Mouse (Mus musculus) ES-E14 (cell line): ENCODE measurements around the gene Hist1h2bh. TPM values are rescaled to one million over a fixed set of nuclear protein-coding genes. Genes with fewer than 3 reads are reported as not detected.
"Not testable (repeated sequence)": the region's sequence is repeated elsewhere in the genome, so short reads cannot be mapped to it uniquely, and the experiment has no call there.

Experiments used
- DNase-seq: peaks from one replicate; pipeline ENCODE4 v3.0.0-alpha.2; 2013; ENCODE audit warnings: low read depth, low spot score
- H3K27ac ChIP-seq: 2 replicates; pipeline ENCODE4 v1.5.1; 2012; ENCODE audit warnings: low read depth, mild to moderate bottlenecking, low read length, moderate library complexity, mixed read lengths; ENCODE audit not compliant: poor library complexity, insufficient read depth, severe bottlenecking
- H3K36me3 ChIP-seq: 2 replicates; pipeline ENCODE4 v1.6.1; 2012; ENCODE audit warnings: mild to moderate bottlenecking, low read length, moderate library complexity, mixed read lengths; ENCODE audit not compliant: control insufficient read depth, poor library complexity, insufficient read depth, severe bottlenecking
- H3K4me1 ChIP-seq, 2 experiments: fragments of 150-350 bp in 1 of 2; sonication (generic) in 1 of 2; 2 replicates each; pipeline ENCODE4 v1.6.1; 2012; ENCODE audit warnings: low read length in 2 of 2, mild to moderate bottlenecking in 1 of 2, mixed read lengths in 1 of 2; ENCODE audit not compliant: control insufficient read depth in 2 of 2, insufficient read depth in 2 of 2, poor library complexity in 1 of 2
- H3K4me3 ChIP-seq, 2 experiments: fragments of 150-350 bp in 1 of 2; sonication (generic) in 1 of 2; 2 replicates each; pipeline ENCODE4 v1.5.1; 2012; ENCODE audit warnings: low read length in 2 of 2, low read depth in 1 of 2, mild to moderate bottlenecking in 1 of 2, mixed read lengths in 1 of 2; ENCODE audit not compliant: insufficient read depth in 1 of 2, poor library complexity in 1 of 2, severe bottlenecking in 1 of 2
- H3K9ac ChIP-seq: 2 replicates; pipeline ENCODE4 v1.6.1; 2012; ENCODE audit warnings: low read depth, mild to moderate bottlenecking, low read length, mixed read lengths; ENCODE audit not compliant: poor library complexity, insufficient read depth, severe bottlenecking
- H3K9me3 ChIP-seq: fragments of 150-350 bp; sonication (generic); 2 replicates; pipeline ENCODE4 v1.6.1; 2012; ENCODE audit warnings: low read depth, mild to moderate bottlenecking, low read length; ENCODE audit not compliant: control insufficient read depth, insufficient read depth
- CHD2 ChIP-seq: IDR thresholded peaks from 2 replicates; pipeline ENCODE4 v1.6.1; 2014; ENCODE audit warnings: mild to moderate bottlenecking, low read depth, low read length, inconsistent platforms
- HCFC1 ChIP-seq: IDR thresholded peaks from 2 replicates; pipeline ENCODE4 v1.6.1; 2012; ENCODE audit warnings: low read length, inconsistent platforms, borderline replicate concordance; ENCODE audit not compliant: insufficient read depth
- MAFK ChIP-seq: IDR thresholded peaks from 2 replicates; pipeline ENCODE4 v1.6.1; 2014; ENCODE audit warnings: mild to moderate bottlenecking, low read depth, low read length, inconsistent platforms; ENCODE audit not compliant: insufficient read depth
- ZC3H11A ChIP-seq: IDR thresholded peaks from 2 replicates; pipeline ENCODE4 v1.6.1; 2012; ENCODE audit warnings: low read depth, mild to moderate bottlenecking, inconsistent platforms, low read length, borderline replicate concordance
- ZNF384 ChIP-seq: IDR thresholded peaks from 2 replicates; pipeline ENCODE4 v1.6.1; 2012; ENCODE audit warnings: low read depth, low read length, inconsistent platforms
- in situ Hi-C, 2 experiments: fragments of 600-800 bp; cut with MboI; formaldehyde crosslinking; loops; one replicate each; pipeline ENCODE4 v1.15.1; 2025; ENCODE audit warnings: low sequenced_read_pairs in 2 of 2, inconsistent platforms in 1 of 2; ENCODE audit not compliant: unreplicated experiment in 2 of 2
- total RNA-seq: library from RNA; depleted of rRNA; stranded (reverse); fragments of 300-350 nt; gene quantifications from 2 replicates; pipeline ENCODE4 v1.2.3, GENCODE M21; 2012

Hist1h2bh gene
- total RNA-seq, 1 experiment = 146 TPM

DNA sequence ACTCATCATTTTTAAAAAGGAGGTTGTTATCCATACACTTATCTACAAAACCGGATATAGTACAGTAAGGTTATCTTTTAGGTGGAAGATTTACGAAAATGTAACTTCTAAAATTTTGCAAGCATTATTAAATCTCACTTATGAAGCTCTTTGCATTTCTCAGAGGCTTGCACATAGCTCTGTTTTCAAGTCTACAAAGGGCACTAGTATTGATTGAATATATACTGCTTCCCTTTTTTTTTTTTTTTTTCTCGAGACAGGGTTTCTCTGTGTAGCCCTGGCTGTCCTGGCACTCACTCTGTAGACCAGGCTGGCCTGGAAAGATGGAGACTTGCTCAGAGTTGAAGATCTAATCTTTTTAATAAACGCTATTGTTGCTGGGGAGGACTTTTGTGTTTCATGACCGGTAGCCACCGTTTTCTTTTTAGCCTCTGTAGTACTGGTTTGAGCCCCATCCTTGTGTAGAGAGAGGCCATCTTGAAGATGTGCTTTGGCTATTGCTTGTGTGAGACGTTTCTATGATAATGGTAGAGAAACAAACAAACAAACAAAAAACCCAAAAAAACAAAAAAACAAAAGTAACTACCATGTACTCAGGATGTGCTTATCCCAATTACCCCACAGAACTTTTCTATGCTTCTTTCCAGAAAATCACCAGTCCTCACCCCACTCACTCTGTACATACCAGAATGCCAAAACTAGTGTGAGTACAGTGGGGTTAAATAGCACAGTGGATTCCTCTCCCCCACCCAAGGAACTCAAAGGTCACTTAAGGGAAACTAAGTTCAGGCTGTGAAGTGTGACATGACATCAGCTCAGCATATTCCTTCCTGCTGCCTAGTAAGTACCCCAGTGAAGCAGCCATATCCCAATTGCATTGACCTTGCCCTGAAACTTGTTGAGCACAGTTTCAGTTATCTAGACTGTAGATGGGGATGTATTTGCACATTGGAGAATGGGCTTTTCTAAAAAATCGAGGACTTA, 9.0 kb upstream of the Hist1h2bh start:
- Histone ChIP-seq H3K4me3 (peak overlapping the region; percentile 3 to 7; a peak in 2 of 4 replicates), H3K9ac (peak overlapping the region; percentile 50; the same call in 1 of the 2 replicates), H3K36me3 (no peaks in the 10 kb centered on the region), H3K4me1 (0 out of 4 replicates have a peak, but pooled peaks cover 0 to 2% of the 10 kb centered on the region in 2 experiments), H3K27ac (peak overlapping the region; percentile 63; the same call in 1 of the 2 replicates), H3K9me3 (no peaks in the 10 kb centered on the region)
- TF ChIP-seq MAFK = no peak
- no peak for TF ChIP-seq HCFC1
- TF ChIP-seq ZNF384 = peak; percentile 71; the same call in 1 of the 2 replicates
- no peak for TF ChIP-seq CHD2
- no peak for TF ChIP-seq ZC3H11A
- DNase-seq = no peak
- in situ Hi-C loops = loop anchor here (10.0 to 25.0 kb wide), 3 partner anchors 193 to 1815 kb away; partner anchors contain the start of genes Hist1h4j (in 2 of the 2), Hist1h2ag (in 1 of the 2), Hist1h2ah (in 1 of the 2) and Hist1h2bb (in 1 of the 2)

DNA sequence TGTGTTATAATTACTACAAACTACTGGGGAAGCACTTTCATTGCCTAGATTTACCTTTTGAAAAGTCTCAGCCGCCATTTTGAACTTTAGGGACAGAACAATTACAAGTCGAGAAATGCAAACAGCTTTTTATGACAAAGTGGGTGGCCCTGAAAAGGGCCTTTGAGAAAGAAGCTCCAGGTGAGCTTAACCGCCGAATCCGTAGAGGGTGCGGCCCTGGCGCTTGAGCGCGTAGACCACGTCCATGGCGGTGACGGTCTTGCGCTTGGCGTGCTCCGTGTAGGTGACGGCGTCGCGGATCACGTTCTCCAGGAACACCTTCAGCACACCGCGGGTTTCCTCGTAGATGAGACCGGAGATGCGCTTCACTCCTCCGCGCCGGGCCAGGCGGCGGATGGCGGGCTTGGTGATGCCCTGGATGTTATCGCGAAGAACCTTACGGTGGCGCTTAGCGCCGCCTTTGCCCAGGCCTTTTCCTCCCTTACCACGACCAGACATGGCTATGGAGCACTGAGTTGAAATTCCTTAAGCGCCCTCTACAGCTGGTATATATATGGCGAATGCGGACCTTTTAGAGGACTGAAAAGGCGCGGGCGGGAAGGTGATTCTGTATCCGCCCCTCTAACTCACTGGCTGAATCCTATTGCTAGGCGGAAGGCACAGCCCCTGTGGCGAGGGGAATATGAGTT, 8.1 kb upstream of the Hist1h2bh start, which contains the start of gene Hist1h4f:
TSS of gene Hist1h4f (minus strand) at position 503 of the 689 bp plus-strand sequence.
- H3K4me3 ChIP-seq = peak within 1 kb of the TSS; percentile 22 to 64
- peak; percentile 96 for DNase-seq
- H3K9ac ChIP-seq = peak within 1 kb of the TSS; percentile 84
- in situ Hi-C loops = loop anchor here (10.0 to 25.0 kb wide), 3 partner anchors 194 to 1814 kb away; partner anchors contain the start of genes Hist1h4j (in 2 of the 2), Hist1h2ag (in 1 of the 2), Hist1h2ah (in 1 of the 2) and Hist1h2bb (in 1 of the 2)
- not testable (repeated sequence) for H3K4me1 ChIP-seq, H3K36me3 ChIP-seq, H3K9me3 ChIP-seq
- H3K27ac ChIP-seq = peak within 1 kb of the TSS; percentile 92

DNA sequence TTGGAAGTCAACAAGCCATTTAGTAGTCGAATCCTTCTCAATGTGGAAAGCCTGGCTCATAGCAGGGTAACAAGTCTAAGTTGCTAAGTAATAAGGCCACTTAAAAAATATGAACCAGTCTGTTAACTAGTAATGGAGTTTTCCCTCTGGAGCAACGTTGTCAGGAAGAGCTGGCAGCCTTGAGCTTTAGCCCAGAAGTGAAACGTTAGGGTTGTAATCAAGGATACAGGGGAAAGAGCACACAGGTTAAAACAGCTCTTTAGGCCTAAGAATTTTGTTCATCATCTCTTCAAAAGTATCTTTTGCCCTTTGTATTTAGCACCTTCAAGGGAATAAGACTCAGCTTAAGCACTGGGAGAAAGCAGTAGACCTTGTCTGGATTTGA, 7.6 kb upstream of the Hist1h2bh start:
- 0 out of 4 replicates have a peak, but pooled peaks cover 0 to 2% of the 10 kb centered on the region in 2 experiments for H3K4me1 ChIP-seq
- TF ChIP-seq CHD2 (no peak), HCFC1 (no peak), ZNF384 (no peak), ZC3H11A (no peak), MAFK (no peak)
- H3K9me3 ChIP-seq = no peaks in the 10 kb centered on the region
- peak overlapping the region; percentile 22 to 64 for H3K4me3 ChIP-seq
- peak overlapping the region; percentile 84; the same call in 1 of the 2 replicates for H3K9ac ChIP-seq
- no peak for DNase-seq
- in situ Hi-C loops = loop anchor here (10.0 to 25.0 kb wide), 3 partner anchors 194 to 1813 kb away; partner anchors contain the start of genes Hist1h4j (in 2 of the 2), Hist1h2ag (in 1 of the 2), Hist1h2ah (in 1 of the 2) and Hist1h2bb (in 1 of the 2)
- H3K27ac ChIP-seq = peak overlapping the region; percentile 92; the same call in 1 of the 2 replicates
- no peaks in the 10 kb centered on the region for H3K36me3 ChIP-seq

DNA sequence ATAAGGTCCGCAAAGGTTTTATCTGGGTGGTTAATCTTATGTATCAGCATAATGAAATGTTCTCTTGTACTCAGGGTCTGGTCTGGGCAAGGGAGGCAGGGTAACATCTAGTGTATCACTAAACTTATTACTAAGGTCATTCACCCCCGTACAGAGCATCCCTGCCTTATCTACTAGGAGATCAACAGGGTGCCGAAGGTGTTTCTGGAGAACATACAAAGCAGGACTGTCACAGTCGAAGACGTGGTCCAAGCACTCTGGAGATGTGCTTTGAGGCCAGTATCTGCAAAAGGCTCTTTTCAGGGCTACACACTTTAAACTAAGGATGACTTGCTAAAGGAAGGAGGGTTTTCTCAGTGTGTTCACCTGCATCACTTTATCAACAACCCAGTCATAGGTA, 3.5 kb upstream of the Hist1h2bh start:
- no peak overlapping the region for H3K27ac ChIP-seq
- DNase-seq = no peak
- H3K36me3 ChIP-seq = no peaks in the 10 kb centered on the region
- no peaks in the 10 kb centered on the region; a peak in 1 of 4 replicates for H3K4me1 ChIP-seq
- H3K9me3 ChIP-seq = no peaks in the 10 kb centered on the region
- TF ChIP-seq ZNF384 = no peak
- in situ Hi-C loops = loop anchor here in 1 of 2 experiments (25.0 kb wide), 1 partner anchor 1509 kb away; the partner anchor contains the start of genes Hist1h2ag, Hist1h2ah, Hist1h2bj and Hist1h2bk
- H3K4me3 ChIP-seq = no peak overlapping the region
- no peak overlapping the region for H3K9ac ChIP-seq

DNA sequence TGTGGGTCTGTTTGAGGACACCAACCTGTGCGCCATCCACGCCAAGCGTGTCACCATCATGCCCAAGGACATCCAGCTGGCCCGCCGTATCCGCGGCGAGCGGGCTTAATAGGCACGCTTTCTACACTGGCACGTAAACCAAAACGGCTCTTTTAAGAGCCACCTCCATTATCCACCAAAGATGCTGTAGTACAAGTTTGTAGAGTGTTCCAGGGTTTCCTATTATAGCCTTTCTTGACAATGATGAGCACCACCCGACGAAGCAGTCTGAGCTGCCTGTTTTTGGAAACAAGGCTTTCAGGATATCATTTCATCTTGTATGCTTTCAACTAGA, 1.6 kb upstream of the Hist1h2bh start:
- peak overlapping the region; percentile 60 to 73 for H3K4me3 ChIP-seq
- in situ Hi-C loops = loop anchor here in 1 of 2 experiments (25.0 kb wide), 1 partner anchor 1507 kb away; the partner anchor contains the start of genes Hist1h2ag, Hist1h2ah, Hist1h2bj and Hist1h2bk
- H3K9me3 ChIP-seq, H3K4me1 ChIP-seq, H3K36me3 ChIP-seq, DNase-seq: not testable (repeated sequence)
- H3K9ac ChIP-seq = peak overlapping the region; percentile 74
- H3K27ac ChIP-seq = peak overlapping the region; percentile 86
